Mouse (Mus musculus) urinary bladder, adult 2 months (tissue): ENCODE results near the gene Prkd2. TPM values are rescaled to one million over a fixed set of nuclear protein-coding genes. Genes with fewer than 3 reads are reported as not detected.

Source experiments
- DNase-seq: peaks from one replicate; pipeline ENCODE4 v3.0.0; 2022; ENCODE audit warnings: low spot score
- polyA plus RNA-seq: library from polyadenylated mRNA; depleted of rRNA; stranded (reverse); fragments of >200 nt; gene quantifications from 2 replicates; pipeline ENCODE4 v1.2.3, GENCODE M21; 2012

Gene Prkd2
- polyA plus RNA-seq, 1 experiment, result 19.2 TPM

GRCm38 (mm10) chr7:16826571-16826970 lies 16.1 kb upstream of the Prkd2 start:
- no peak for DNase-seq

DNA sequence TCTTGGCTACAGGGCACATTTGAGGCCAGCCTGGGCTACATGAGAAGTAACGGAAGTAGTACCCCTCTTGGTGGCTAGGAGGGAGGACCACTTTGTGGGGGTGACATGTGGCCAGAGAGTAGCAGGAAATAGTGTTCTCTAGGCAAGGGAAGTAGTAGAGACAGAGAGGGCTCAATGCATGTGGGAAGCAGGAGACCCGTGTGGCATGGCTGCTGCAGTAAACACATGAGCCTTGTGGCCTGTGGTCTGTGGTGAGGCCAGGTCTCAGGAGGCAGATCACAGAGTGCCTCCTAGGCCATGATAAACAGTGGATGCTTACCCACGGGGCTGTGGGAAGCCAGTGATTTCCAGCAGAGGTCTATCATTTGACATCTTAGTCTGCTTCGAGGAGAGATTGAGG lies 15.4 kb upstream of the Prkd2 start:
- no peak for DNase-seq

DNA sequence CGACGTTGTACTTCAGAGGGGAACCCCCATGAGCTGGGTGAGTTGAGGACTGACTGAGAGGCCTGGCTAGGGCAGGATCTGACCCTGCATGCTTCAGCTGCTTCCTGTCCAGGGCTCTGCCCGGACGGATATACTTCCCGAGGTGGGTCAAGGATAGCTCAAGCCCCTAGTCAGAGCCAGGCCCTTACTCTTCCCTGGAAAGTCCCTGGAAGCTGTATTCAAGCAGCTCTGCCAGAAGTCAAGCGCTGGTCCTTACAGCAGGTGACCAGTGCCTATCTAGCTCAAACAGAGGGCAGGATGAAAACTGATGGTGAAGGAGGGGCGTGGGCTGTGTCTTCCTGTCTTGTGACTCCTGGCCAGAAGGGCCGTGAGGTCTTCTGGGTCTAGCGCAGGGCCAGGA lies 12.3 kb upstream of the Prkd2 start:
- DNase-seq, result no peak

GRCm38 (mm10) chr7:16837916-16838803 lies 4.5 kb upstream of the Prkd2 start:
- DNase-seq, result no peak

GRCm38 (mm10) chr7:16838804-16839426 lies 3.8 kb upstream of the Prkd2 start:
- no peak for DNase-seq

GRCm38 (mm10) chr7:16839427-16840108 lies 3.1 kb upstream of the Prkd2 start:
- DNase-seq, result no peak

- DNase-seq, result no peak
These were observed 2.6 kb upstream of the Prkd2 start for GRCm38 (mm10) chr7:16840109-16840491.

DNA sequence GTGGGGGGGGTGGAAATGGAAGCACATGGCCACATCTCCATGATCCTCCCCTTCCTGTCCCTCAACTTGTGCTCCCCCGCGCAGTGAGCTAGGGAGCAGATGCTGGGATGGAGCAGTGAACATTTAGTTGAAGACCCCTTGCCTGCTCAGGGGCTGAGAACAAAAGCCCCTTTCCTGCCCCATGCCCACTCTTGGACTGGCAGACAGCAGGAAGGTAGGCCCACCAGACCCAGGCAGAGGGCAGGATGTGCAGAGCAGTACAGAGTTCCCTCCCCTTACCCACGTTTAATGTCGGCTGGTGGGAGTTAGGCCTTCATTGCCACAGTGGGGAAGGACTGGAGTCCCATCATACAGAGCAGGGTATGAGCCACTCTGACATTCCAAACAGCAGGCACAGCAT lies 1.6 kb upstream of the Prkd2 start:
- DNase-seq, result no peak

GRCm38 (mm10) chr7:16841561-16842560 lies 841 bp upstream of the Prkd2 start:
- DNase-seq, result no peak

DNA sequence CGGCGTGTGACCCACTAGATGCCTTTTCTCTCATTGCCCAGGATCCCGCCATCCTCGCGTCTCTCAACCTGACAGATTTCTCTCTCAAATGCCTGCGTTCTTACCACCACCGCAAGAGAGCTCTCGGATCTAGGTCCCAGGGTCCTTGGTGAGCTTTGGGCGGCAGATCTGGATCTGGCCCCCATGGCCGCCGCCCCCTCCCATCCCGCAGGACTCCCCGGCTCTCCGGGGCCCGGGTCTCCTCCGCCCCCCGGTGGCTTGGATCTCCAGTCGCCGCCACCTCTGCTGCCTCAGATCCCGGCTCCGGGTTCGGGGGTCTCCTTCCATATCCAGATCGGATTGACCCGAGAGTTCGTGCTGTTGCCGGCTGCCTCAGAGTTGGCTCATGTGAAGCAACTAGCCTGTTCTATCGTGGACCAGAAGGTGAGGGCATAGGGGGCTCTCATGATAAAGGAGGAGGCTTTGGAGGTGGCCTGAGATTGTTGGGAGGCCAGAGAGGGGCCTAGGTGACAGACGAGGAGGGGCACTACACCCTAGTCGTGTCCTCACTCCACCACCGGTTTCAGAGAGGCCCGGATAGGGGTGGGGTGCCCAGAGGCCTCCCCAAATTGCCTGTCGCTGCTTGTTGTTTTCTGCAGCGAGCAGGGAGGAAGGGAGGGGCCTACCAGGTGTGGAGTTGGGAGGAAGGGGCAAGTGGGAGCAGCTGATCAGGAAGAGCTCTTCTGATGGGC lies 904 bp downstream of the Prkd2 start:
- no peak for DNase-seq

GRCm38 (mm10) chr7:16844696-16845071 lies 2.0 kb downstream of the Prkd2 start:
- DNase-seq, result no peak

DNA sequence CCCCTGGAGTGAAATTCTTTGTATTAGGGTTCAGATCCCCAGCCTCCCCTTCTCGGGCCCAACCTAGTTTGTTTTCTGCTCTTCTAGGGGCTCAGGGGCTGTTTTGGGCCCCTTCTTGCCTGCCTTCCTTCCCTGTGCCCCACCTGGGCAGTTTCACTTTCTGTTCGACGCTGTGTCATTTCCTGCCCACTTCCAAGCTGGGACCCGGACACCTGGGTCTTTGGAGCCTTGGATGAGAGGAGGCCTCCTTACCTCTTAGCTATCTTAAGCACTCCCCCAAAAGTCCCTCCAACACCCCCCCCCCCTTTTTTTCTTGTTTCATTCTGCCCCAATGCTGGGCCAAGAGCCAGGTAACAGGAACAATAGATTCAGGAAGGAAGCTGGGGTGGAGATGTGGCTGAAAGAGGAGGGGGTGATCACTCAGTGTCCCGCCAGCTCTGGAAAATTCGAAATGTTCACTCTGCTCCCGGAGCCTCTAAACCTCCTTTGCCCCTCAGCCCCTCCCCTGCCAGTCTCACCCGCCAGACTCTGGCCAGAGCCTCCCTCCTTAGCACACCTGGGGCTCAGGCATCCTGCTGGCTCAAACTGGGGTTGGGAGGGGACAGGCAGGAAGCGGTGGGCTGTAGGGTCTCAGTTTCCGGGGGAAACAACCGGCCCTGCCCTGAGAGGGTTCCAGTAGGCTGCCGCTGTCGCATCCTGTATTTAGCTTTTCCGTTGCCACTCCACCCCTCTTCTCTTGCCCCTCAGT lies 2.5 kb downstream of the Prkd2 start:
- DNase-seq, result no peak

DNA sequence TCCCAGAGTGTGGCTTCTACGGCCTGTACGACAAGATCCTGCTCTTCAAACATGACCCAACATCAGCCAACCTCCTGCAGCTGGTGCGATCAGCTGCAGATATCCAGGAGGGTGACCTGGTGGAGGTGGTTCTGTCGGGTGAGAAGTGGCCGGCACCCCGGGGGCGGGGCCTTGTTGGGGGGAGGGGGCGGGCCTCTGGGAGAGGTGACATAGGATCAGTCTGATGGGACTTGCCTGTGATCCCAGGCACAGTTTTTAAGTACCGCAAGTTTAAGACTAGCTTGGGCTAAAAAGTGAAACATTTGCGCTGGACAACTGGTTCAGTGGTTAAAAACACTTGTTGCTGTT lies 3.1 kb downstream of the Prkd2 start:
- DNase-seq, result no peak

- no peak for DNase-seq
These were observed 4.1 kb downstream of the Prkd2 start for GRCm38 (mm10) chr7:16846775-16847174.

DNA sequence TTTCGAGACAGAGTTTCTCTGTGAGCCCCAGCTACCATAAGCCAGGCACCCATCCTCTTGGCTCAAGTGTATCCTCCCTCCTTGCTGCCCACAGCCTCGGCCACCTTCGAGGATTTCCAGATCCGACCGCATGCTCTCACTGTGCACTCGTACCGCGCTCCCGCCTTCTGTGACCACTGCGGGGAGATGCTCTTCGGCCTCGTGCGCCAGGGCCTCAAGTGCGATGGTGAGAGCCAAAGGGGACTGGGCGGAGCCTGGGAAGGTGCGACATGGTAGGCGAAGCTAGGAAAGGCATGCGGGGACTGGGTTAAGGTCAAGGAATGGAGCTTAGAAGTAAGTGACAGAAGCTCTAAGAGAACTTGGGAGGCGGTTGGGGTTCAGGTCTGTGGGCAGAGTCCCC lies 4.8 kb downstream of the Prkd2 start:
- DNase-seq, result no peak

- DNase-seq, result no peak
These were observed 5.9 kb downstream of the Prkd2 start for GRCm38 (mm10) chr7:16848579-16848978.

DNA sequence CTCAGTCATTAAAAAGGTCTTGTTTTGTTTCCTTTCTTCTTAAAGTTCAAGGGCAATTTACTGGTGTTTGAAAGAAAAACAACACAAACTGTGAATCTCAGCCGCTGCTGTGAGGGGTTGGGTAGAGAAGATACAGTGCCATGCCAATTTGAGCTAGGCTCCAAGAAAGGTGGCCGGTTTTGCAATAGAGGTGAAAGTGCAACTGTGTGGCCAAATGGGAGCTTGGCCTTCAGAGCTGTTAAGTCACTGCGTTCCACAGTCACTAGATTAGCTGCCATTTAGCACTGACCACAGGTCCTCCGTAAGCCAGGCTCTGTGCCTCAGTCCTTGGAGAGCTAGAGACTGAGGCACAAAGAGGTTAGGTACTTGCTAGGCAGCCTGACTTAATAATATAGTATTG lies 8.9 kb downstream of the Prkd2 start:
- no peak for DNase-seq

DNA sequence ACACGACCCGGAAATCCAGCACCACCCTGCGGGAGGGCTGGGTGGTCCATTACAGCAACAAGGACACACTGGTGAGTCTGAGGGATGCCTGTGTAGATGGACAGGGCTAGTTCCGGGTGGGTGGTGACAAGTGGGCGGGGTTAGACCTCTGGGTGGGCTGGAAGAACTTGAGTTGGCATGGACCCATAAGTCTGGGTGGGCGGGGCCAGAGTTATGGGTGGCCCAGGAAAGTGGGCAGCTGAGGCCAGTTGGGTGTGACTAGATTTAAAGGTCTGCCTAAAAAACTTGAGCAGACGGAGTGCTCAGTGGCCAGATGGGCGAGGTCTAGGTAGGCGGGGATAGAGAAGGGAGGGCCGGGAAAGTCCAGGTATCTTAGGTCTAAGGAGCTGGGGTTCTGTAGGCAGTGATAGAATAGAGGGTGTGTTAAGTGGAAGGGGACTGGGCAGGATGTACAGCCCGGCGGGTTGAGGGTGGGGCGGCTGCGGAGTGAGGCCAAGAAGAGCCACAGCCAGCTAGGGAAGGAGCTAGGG lies 10.7 kb downstream of the Prkd2 start:
- no peak for DNase-seq

DNA sequence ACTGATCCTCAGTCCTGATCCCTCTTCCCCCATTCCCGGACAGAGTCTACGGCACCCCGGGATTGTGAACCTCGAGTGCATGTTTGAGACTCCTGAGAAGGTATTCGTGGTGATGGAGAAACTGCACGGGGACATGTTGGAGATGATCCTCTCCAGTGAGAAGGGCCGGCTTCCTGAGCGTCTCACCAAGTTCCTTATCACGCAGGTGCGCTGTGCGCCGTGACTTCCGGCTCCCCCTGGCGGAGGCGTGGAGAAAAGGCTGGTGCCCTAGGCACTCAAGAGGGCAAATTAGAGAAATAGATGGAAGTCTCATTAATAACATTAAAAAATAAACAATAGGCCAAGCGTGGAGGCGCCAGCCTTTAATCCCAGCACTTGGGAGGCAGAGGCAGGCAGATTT lies 15.6 kb downstream of the Prkd2 start:
- no peak for DNase-seq
